Mouse (Mus musculus) intestine, postnatal 0 days (tissue): ENCODE measurements around the gene Krr1. TPM values are rescaled to one million over a fixed set of nuclear protein-coding genes. Genes with fewer than 3 reads are reported as not detected.
"Not testable (repeated sequence)": the region's sequence is repeated elsewhere in the genome, so short reads cannot be mapped to it uniquely, and the experiment has no call there.

Experiments used
- ATAC-seq: fragments of 200-750 bp; cut with Nextera tagmentation; 2 replicates; pipeline ENCODE4 v1.8.0; 2017; ENCODE audit warnings: mild to moderate bottlenecking, moderate TSS enrichment, moderate library complexity
- H3K27ac ChIP-seq: fragments of 300-500 bp; sonication (generic); 2 replicates; pipeline ENCODE4 v1.5.1; 2014; ENCODE audit warnings: mild to moderate bottlenecking, low read depth, low read length, moderate library complexity
- H3K27me3 ChIP-seq: fragments of 300-500 bp; sonication (generic); replicated peaks from 2 replicates; pipeline ENCODE4 v1.6.1; 2014; ENCODE audit warnings: low read length, mixed read lengths; ENCODE audit not compliant: control insufficient read depth, insufficient read depth
- H3K36me3 ChIP-seq: fragments of 300-500 bp; sonication (generic); 2 replicates; pipeline ENCODE4 v1.6.1; 2014; ENCODE audit warnings: mild to moderate bottlenecking, moderate library complexity; ENCODE audit not compliant: control insufficient read depth, insufficient read depth
- H3K4me1 ChIP-seq: fragments of 300-500 bp; sonication (generic); replicated peaks from 2 replicates; pipeline ENCODE4 v1.6.1; 2014; ENCODE audit warnings: antibody characterized with exemption, low read length, mixed read lengths; ENCODE audit not compliant: control insufficient read depth, insufficient read depth
- H3K4me2 ChIP-seq: fragments of 300-500 bp; sonication (generic); replicated peaks from 2 replicates; pipeline ENCODE4 v1.6.1; 2014; ENCODE audit warnings: low read depth, mild to moderate bottlenecking, moderate library complexity
- H3K4me3 ChIP-seq: fragments of 300-500 bp; sonication (generic); 2 replicates; pipeline ENCODE4 v1.5.1; 2014; ENCODE audit warnings: low read depth, low read length
- H3K9ac ChIP-seq: fragments of 300-500 bp; sonication (generic); 2 replicates; pipeline ENCODE4 v1.6.1; 2014; ENCODE audit warnings: mild to moderate bottlenecking, low read depth, low read length
- H3K9me3 ChIP-seq: fragments of 300-500 bp; sonication (generic); 2 replicates; pipeline ENCODE4 v1.6.1; 2016; ENCODE audit warnings: mixed run types; ENCODE audit not compliant: control insufficient read depth
- CTCF ChIP-seq: sonication (generic); IDR thresholded peaks from 2 replicates; pipeline ENCODE4 v1.5.1; 2016; ENCODE audit warnings: low read depth, mild to moderate bottlenecking, control low read depth, antibody characterized with exemption, moderate library complexity
- WGBS: fragments of 180-500 bp; shearing (Covaris S2); extraction: QIAGEN DNeasy Blood & Tissue Kit; methylation state at CpG from one replicate; pipeline ENCODE4 v1.1.7; 2014; 5-methylcytosine and 5-hydroxymethylcytosine counted together
- polyA plus RNA-seq: library from polyadenylated mRNA; unstranded; fragments of >200 nt; fragmentation: Nextera tagmentation; extraction: Ambion mirVana; gene quantifications from 2 replicates; pipeline ENCODE4 v1.2.1, GENCODE M21; 2015

Gene Krr1
- polyA plus RNA-seq, 1 experiment from 2014 or later, result 13.6 TPM

DNA sequence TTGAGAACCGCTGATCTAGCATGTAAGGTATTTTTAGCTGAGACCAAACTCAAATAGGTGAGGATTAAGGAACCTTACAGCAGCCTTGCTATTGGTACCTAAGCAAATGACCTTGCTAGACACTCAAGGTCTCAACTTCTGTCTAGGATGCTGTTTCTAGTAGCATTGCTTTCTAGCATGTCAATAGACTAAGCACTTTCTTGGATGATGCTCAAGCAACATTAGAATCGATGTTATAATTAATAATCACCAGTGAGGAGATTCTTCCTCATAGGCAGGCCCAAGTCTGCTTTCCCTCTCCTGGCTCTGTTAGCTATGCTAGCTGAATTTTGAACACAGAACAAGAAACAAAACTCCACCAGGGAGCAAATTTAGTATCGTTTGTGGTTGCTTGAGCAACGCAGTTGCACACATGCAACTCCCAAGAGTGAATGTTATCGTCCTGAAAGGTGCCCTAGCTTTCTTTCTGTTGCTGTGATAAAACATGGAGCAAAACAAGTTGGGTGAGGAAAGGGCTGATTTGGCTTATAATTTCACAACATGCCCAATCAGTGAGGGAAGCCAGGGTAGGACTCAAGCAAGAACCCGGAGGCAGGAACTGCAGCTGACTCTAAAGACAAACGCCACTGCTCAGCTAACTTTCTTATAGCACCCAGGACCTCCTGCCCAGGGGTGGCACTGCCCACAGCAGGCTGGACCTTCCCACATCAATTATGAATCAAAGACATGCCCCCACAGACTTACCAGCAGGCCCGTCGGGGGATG lies 29.5 kb downstream of the Krr1 start:
- no peaks in the 10 kb centered on the region for H3K9me3 ChIP-seq
- H3K4me3 ChIP-seq, result no peak overlapping the region
- H3K36me3 ChIP-seq, result no peaks in the 10 kb centered on the region
- no peaks in the 10 kb centered on the region for H3K4me1 ChIP-seq
- no peak overlapping the region for H3K9ac ChIP-seq
- no peaks in the 10 kb centered on the region for H3K27me3 ChIP-seq
- ATAC-seq, result no peak
- no peak overlapping the region for H3K27ac ChIP-seq
- no peak for TF ChIP-seq CTCF
- no peak overlapping the region for H3K4me2 ChIP-seq
- 75% methylated on average over 9 of the region's 9 CpGs for WGBS

DNA sequence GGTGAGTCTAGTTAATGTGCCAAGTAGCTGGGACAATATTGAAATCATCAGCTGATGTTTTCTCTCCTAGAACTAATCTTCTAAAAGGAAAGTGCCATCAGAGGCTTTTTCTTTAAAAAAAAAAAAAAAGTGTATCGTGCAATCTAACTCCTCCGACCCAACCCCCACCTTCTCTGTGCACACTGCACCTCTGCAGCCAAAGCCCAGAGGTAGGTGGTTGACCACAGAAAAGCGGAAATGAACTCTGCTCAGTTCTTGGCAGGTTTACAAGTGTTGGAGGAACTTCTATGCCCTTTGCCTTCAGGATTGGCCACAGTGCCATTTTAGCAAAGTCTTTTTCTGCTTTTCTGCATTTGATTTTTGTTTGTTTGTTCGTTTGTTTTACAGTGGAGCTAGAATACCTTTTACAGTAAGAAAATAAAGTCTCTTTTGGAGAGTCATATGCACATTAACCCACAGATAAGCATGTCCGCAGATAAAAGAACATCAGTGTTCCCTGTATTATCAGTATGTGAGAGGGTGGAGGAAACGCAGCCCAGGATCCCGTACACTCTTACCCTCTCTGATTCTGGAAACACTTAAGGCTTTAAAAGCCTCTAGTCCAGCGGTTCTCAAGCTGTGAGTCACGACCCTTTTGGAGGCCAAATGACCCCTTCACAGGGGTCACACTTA lies 30.2 kb downstream of the Krr1 start, which contains the start of gene Glipr1:
Glipr1 (minus strand) TSS at position 88 of the 672 bp plus-strand sequence.
- Histone ChIP-seq H3K4me2 (0 out of 2 replicates have a peak within 1 kb of the TSS, but pooled peaks have one; percentile 3), H3K27ac (no peak within 1 kb of the TSS), H3K9ac (no peak within 1 kb of the TSS), H3K4me3 (no peak within 1 kb of the TSS), H3K4me1 (no peaks in the 10 kb centered on the region), H3K36me3 (no peaks in the 10 kb centered on the region), H3K9me3 (no peaks in the 10 kb centered on the region), H3K27me3 (no peaks in the 10 kb centered on the region)
- ATAC-seq, result peak; percentile 79
- no peak for TF ChIP-seq CTCF
- WGBS, result 46% methylated on average over 9 of the region's 9 CpGs

DNA sequence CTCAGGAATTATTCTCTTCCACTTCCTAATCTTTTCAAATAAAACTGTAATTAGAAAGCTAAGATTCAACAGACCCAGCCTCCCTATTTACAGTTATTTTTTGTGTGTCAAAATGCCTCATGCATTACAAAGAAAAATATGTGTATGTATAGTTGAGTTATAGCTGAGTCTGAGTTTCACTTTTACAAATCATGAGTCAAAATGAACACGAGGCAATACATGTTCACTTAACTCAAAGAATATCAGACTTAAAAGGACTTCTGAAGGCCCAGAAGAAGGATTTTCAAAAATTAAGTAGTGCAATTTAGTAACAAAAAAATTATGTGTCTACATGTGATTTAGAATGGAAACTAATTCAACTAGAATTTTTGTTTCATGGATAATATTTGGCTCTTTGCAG lies 37.0 kb downstream of the Krr1 start:
- H3K27me3 ChIP-seq, H3K4me3 ChIP-seq, ATAC-seq, H3K9me3 ChIP-seq, H3K27ac ChIP-seq, H3K9ac ChIP-seq, H3K4me1 ChIP-seq, H3K4me2 ChIP-seq, H3K36me3 ChIP-seq: not testable (repeated sequence)
- WGBS, result 68% methylated on average over 1 of the region's 1 CpGs

DNA sequence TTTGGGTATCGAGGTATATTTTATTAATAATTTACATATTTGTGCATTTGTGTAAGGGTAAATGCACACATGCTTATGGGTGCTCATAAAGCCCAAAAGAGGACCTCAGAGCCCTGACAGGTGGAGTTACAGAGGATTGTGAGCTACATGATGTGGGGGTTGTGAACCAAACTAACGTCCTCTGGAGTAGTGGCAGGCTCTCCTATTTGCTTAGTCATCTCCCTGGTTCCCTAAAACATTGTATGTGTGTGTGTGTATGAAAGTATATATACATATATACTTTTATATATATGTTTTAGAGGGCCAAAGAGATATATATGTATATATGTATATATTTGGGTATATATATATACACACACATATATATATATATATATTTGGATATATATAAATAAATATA lies 51.1 kb downstream of the Krr1 start:
- no peak for ATAC-seq
- TF ChIP-seq CTCF, result no peak
- 76% methylated on average over 2 of the region's 2 CpGs for WGBS
- Histone ChIP-seq H3K4me3 (no peak overlapping the region), H3K27me3 (no peaks in the 10 kb centered on the region), H3K4me1 (no peaks in the 10 kb centered on the region), H3K9me3 (no peaks in the 10 kb centered on the region), H3K4me2 (no peak overlapping the region), H3K27ac (no peak overlapping the region), H3K9ac (no peak overlapping the region), H3K36me3 (no peaks in the 10 kb centered on the region)

DNA sequence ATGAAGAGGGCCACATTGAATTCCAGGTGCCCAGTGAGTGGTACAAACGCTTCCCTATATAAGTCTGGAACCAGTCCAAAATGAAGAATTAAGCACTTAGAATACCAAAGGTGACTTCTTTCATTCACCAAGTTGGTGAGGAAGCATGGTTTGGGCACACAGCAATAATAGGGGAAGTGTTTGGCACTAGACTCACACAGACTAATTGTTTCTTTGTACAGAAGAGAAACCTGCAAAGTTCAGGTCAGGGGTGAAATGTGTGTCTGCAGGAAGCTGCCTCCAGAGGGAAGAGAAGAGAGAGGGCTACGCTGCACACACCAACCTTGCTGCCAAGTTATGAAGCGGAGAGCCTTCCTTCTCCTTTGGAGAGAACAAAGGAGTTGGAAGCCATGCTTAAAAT lies 56.2 kb downstream of the Krr1 start:
- 82% methylated on average over 3 of the region's 3 CpGs for WGBS
- not testable (repeated sequence) for ATAC-seq

More for the DNA sequence above, 56.2 kb downstream of the Krr1 start:
- H3K9me3 ChIP-seq, H3K4me1 ChIP-seq, H3K27ac ChIP-seq, H3K27me3 ChIP-seq, H3K4me2 ChIP-seq, H3K4me3 ChIP-seq, H3K9ac ChIP-seq, H3K36me3 ChIP-seq: not testable (repeated sequence)

Other genes with a start within 250 kb of the Krr1 start
- 8.9 and 11.8 TPM in 2 replicates for gene Glipr1, start 30.0 kb downstream of the Krr1 start, polyA plus RNA-seq
- not detected in 2 replicates for gene Glipr1l1, start 87.5 kb downstream of the Krr1 start, polyA plus RNA-seq
- gene Glipr1l2, start 110.7 kb downstream of the Krr1 start, polyA plus RNA-seq, result not detected in 2 replicates
- not detected in 2 replicates for gene Glipr1l3, start 187.7 kb downstream of the Krr1 start, polyA plus RNA-seq
- gene Caps2, start 191.0 kb downstream of the Krr1 start, polyA plus RNA-seq, result 0.17 TPM in 1 of 2 replicates, not detected in the other